ENCODE assay signal across 18 mouse cellular contexts in the genomic region with DNA sequence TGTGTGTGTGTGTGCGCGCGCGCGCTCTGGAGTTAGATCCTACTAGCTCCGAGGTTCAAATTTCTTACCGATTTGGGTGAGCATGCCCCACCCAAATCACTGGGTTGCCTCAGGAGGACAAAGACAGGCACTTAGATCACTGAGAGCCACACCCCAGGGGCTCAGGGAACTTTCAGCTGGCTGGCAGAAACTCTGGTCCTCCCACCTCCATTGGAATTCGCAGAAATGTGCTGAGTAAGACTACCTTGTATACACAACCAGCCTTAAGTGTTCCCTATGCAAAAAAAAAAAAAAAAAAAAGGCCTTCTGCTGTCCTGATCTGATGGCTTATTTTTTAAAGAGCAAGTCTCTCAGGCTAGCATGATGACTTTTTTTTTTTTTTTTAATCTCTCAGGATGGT. TPM values are rescaled to one million over a fixed set of nuclear protein-coding genes. Genes with fewer than 3 reads are reported as not detected.
A peak's percentile ranks its signal among the peaks of the same experiment; 100 is the strongest.
DNase-seq lines count a peak whose midpoint lies in the region; ATAC-seq and TF ChIP-seq lines count a peak whose summit lies in the region.
"Had no signal": no experiment of that assay in that cellular context is flagged by ENCODE, and none has a peak within 500 bp of the region (broad histone marks: within the 10 kb centered on the region; RNA-seq: fewer than 3 reads in every experiment).

No protein-coding gene starts in this region.

- no peak overlapping the region for H3K4me3 ChIP-seq in kidney, embryonic 16.5 days (ENCODE audit: low read length)
- H3K4me3 ChIP-seq in embryonic facial prominence, embryonic 12.5 days: no peak overlapping the region
- H3K4me3 ChIP-seq in cerebellum, adult 2 months (replicated peaks; ENCODE audit: insufficient read depth, low read depth, low read length): no peak overlapping the region
- H3K4me3 ChIP-seq: erythroblast, embryonic 14.5 days; liver, embryonic 15.5 days; neural tube, embryonic 12.5 days had no signal

- no peak for TF ChIP-seq POLR2A in cerebellum, adult 2 months (IDR thresholded peaks at IDR 0.05; ENCODE audit: borderline replicate concordance, insufficient read depth, low read length)

- no peak overlapping the region for H3K4me2 ChIP-seq in kidney, embryonic 16.5 days (replicated peaks; ENCODE audit: low read depth, low read length)
- H3K4me2 ChIP-seq in embryonic facial prominence, embryonic 12.5 days (replicated peaks): no peak overlapping the region
- H3K4me2 ChIP-seq: liver, embryonic 15.5 days; neural tube, embryonic 12.5 days had no signal

- 0 out of 2 replicates have a peak, but pooled peaks cover 2% of the 10 kb centered on the region for H3K36me3 ChIP-seq in kidney, embryonic 16.5 days (ENCODE audit: insufficient read depth, low read length)
- H3K36me3 ChIP-seq in embryonic facial prominence, embryonic 12.5 days: no peaks in the 10 kb centered on the region
- H3K36me3 ChIP-seq: G1E; liver, embryonic 15.5 days had no signal

- no peak overlapping the region for H3K27ac ChIP-seq in kidney, embryonic 16.5 days (ENCODE audit: low read length)
- 0 out of 2 replicates have a peak overlapping the region, but pooled peaks have one; percentile 23 for H3K27ac ChIP-seq in embryonic facial prominence, embryonic 12.5 days
- no peak overlapping the region for H3K27ac ChIP-seq in cerebellum, adult 2 months (ENCODE audit: insufficient read depth, low read length)
- H3K27ac ChIP-seq: liver, embryonic 15.5 days; neural tube, embryonic 12.5 days had no signal

- peak; percentile 48 for DNase-seq in embryo, embryonic 10 days (ENCODE audit: low spot score)
- DNase-seq in embryo, embryonic 10.5 days (ENCODE audit: low spot score): no peak
- DNase-seq in kidney, adult 18-20 months: no peak
- DNase-seq in mesoderm, embryonic 11.5 days (ENCODE audit: low read depth, low spot score): peak; percentile 31
- no peak for DNase-seq in cerebellum, adult 2 months
- DNase-seq in right cerebral cortex, postnatal 4 days: no peak
- DNase-seq: cerebellum, adult 9-10 months; heart, postnatal 36 days; left cerebral cortex, postnatal 4 days; midbrain, embryonic 14.5 days; spleen, adult 18-20 months had no signal

- H3K27me3 ChIP-seq in kidney, embryonic 16.5 days (ENCODE audit: insufficient read depth, low read length): no peaks in the 10 kb centered on the region
- H3K27me3 ChIP-seq in embryonic facial prominence, embryonic 12.5 days: no peaks in the 10 kb centered on the region
- no peaks in the 10 kb centered on the region for H3K27me3 ChIP-seq in cerebellum, adult 2 months (ENCODE audit: control insufficient read depth, insufficient read depth, low read length)
- H3K27me3 ChIP-seq: liver, embryonic 15.5 days had no signal

- peaks cover 26% of the 10 kb centered on the region for H3K4me1 ChIP-seq in kidney, embryonic 16.5 days (ENCODE audit: insufficient read depth, low read length)
- peaks cover 20% of the 10 kb centered on the region for H3K4me1 ChIP-seq in embryonic facial prominence, embryonic 12.5 days
- H3K4me1 ChIP-seq in cerebellum, adult 2 months (ENCODE audit: control insufficient read depth, insufficient read depth, low read length): peaks cover 39% of the 10 kb centered on the region
- H3K4me1 ChIP-seq: liver, embryonic 15.5 days had no signal

- H3K9ac ChIP-seq in kidney, embryonic 16.5 days (replicated peaks; ENCODE audit: low read length): no peak overlapping the region
- H3K9ac ChIP-seq in embryonic facial prominence, embryonic 12.5 days: no peak overlapping the region
- H3K9ac ChIP-seq: liver, embryonic 15.5 days; neural tube, embryonic 12.5 days had no signal

- 45% methylated on average over 8 of the region's 8 CpGs for WGBS in kidney, embryonic 16.5 days
- WGBS in embryonic facial prominence, embryonic 12.5 days: 54% methylated on average over 8 of the region's 8 CpGs
- 74% methylated on average over 8 of the region's 8 CpGs for whole genome bisulfite sequencing in cerebellum, adult 2 months

- no peaks in the 10 kb centered on the region for H3K9me3 ChIP-seq in kidney, embryonic 16.5 days (ENCODE audit: low read length)
- H3K9me3 ChIP-seq in embryonic facial prominence, embryonic 12.5 days: no peaks in the 10 kb centered on the region
- H3K9me3 ChIP-seq: liver, embryonic 15.5 days; neural tube, embryonic 12.5 days had no signal

- peak; percentile 44; the same call in 1 of the 2 replicates for ATAC-seq in kidney, embryonic 16.5 days (ENCODE audit: low FRiP score, low TSS enrichment)
- ATAC-seq in embryonic facial prominence, embryonic 12.5 days (ENCODE audit: insufficient number of reproducible peaks, insufficient read depth, low FRiP score, low TSS enrichment): no peak
- ATAC-seq: inflammation-experienced regulatory T-cells, adult 6 months had no signal

- TF ChIP-seq CTCF in cerebellum, adult 2 months (IDR thresholded peaks at IDR 0.05; ENCODE audit: borderline replicate concordance, insufficient read depth, low read depth, low read length): no peak

RNA-seq across cellular contexts. Expression of a gene that starts 30.1 kb away (rescaled TPM):
- polyA plus RNA-seq in kidney, embryonic 16.5 days (2015; fragmentation: Nextera tagmentation; extraction: Ambion mirVana): 5.0 and 5.2 TPM in 2 replicates
- 9.5 and 10.4 TPM in 2 replicates for polyA plus RNA-seq in embryonic facial prominence, embryonic 12.5 days (2016; fragmentation: Nextera tagmentation; extraction: Ambion mirVana)
- polyA plus RNA-seq in cerebellum, adult 2 months (2012; rRNA removed): 106 and 115 TPM in 2 replicates
- polyA plus RNA-seq: erythroblast, embryonic 14.5 days; G1E had no signal

Comparison
In these comparisons a context has a peak if more than half of its experiments do, and no peak if none do; other contexts are left out.
1. DNase-seq: peak in embryo, embryonic 10 days (single experiment) and mesoderm, embryonic 11.5 days (single experiment); none in embryo, embryonic 10.5 days (single experiment), kidney, adult 18-20 months (single experiment), cerebellum, adult 2 months (0 of 2) and right cerebral cortex, postnatal 4 days (single experiment).